Mouse (Mus musculus): Measurements from ENCODE around the gene Bcar1. TPM values are rescaled to one million over a fixed set of nuclear protein-coding genes. Genes with fewer than 3 reads are reported as not detected.

Gene Bcar1
- 29.5 and 30.9 TPM in 2 replicates for polyA plus RNA-seq (2012; rRNA removed)

GRCm38 (mm10) chr8:111743792-111744696 is at the start of gene Bcar1:
Bcar1 (minus strand) TSS chr8:111743809.
- TF ChIP-seq POLR2A (IDR thresholded peaks at IDR 0.05; ENCODE audit: control insufficient read depth, low read depth, low read length) (peak; percentile 19; the same call in 1 of the 2 replicates), CTCF (IDR thresholded peaks at IDR 0.05; ENCODE audit: control insufficient read depth, insufficient read depth, insufficient replicate concordance, low read depth, low read length) (no peak)
- no peaks in the 10 kb centered on the region for H3K36me3 ChIP-seq (ENCODE audit: control insufficient read depth, insufficient read depth, low read length)
- peak within 1 kb of the TSS; percentile 88 for H3K4me3 ChIP-seq (ENCODE audit: control insufficient read depth, low read depth, low read length)
- H3K27ac ChIP-seq (ENCODE audit: control insufficient read depth, insufficient read depth, low read depth, low read length) = peak within 1 kb of the TSS; percentile 60; the same call in 1 of the 2 replicates
- peaks cover 43% of the 10 kb centered on the region for H3K4me1 ChIP-seq (ENCODE audit: control insufficient read depth, insufficient read depth, low read length)
- H3K27me3 ChIP-seq (ENCODE audit: control insufficient read depth, insufficient read depth, low read length) = no peaks in the 10 kb centered on the region

- Histone ChIP-seq H3K4me1 (ENCODE audit: control insufficient read depth, insufficient read depth, low read length) (peaks cover under 1% of the 10 kb centered on the region), H3K36me3 (ENCODE audit: control insufficient read depth, insufficient read depth, low read length) (no peaks in the 10 kb centered on the region), H3K27me3 (ENCODE audit: control insufficient read depth, insufficient read depth, low read length) (no peaks in the 10 kb centered on the region), H3K4me3 (ENCODE audit: control insufficient read depth, low read depth, low read length) (no peak overlapping the region), H3K27ac (ENCODE audit: control insufficient read depth, insufficient read depth, low read depth, low read length) (no peak overlapping the region)
- no peak for TF ChIP-seq POLR2A (IDR thresholded peaks at IDR 0.05; ENCODE audit: control insufficient read depth, low read depth, low read length)
Measured at GRCm38 (mm10) chr8:111789639-111790038, 46.0 kb upstream of the Bcar1 start.

DNA sequence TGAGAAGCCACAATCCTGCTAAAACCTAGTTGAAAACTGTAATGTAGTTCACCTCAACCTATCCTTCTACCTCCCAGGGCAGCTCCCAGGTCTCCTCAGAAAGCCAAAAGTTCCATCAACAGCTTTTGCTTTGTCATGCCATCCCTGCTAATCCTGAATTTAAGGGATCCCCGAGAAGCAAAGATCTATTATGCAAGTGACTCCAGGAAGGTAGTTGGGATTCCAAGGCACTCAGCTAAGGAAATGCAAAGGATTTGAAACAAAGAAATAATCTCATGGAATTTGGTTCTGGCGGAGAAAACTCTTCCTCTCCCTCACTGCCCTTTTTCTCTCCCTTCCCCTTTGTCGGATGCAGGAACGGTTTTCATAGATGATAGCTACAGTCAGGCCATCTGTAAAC is 45.6 kb upstream of the Bcar1 start:
- no peaks in the 10 kb centered on the region for H3K27me3 ChIP-seq (ENCODE audit: control insufficient read depth, insufficient read depth, low read length)
- no peak overlapping the region for H3K27ac ChIP-seq (ENCODE audit: control insufficient read depth, insufficient read depth, low read depth, low read length)
- no peak overlapping the region for H3K4me3 ChIP-seq (ENCODE audit: control insufficient read depth, low read depth, low read length)
- no peak for TF ChIP-seq CTCF (IDR thresholded peaks at IDR 0.05; ENCODE audit: control insufficient read depth, insufficient read depth, insufficient replicate concordance, low read depth, low read length)
- TF ChIP-seq POLR2A (IDR thresholded peaks at IDR 0.05; ENCODE audit: control insufficient read depth, low read depth, low read length) = no peak
- H3K36me3 ChIP-seq (ENCODE audit: control insufficient read depth, insufficient read depth, low read length) = no peaks in the 10 kb centered on the region
- H3K4me1 ChIP-seq (ENCODE audit: control insufficient read depth, insufficient read depth, low read length) = no peaks in the 10 kb centered on the region

GRCm38 (mm10) chr8:111788497-111788896 is 44.9 kb upstream of the Bcar1 start:
- no peak for TF ChIP-seq CTCF (IDR thresholded peaks at IDR 0.05; ENCODE audit: control insufficient read depth, insufficient read depth, insufficient replicate concordance, low read depth, low read length)
- no peak for TF ChIP-seq POLR2A (IDR thresholded peaks at IDR 0.05; ENCODE audit: control insufficient read depth, low read depth, low read length)
- no peaks in the 10 kb centered on the region for H3K4me1 ChIP-seq (ENCODE audit: control insufficient read depth, insufficient read depth, low read length)
- no peaks in the 10 kb centered on the region for H3K27me3 ChIP-seq (ENCODE audit: control insufficient read depth, insufficient read depth, low read length)
- H3K36me3 ChIP-seq (ENCODE audit: control insufficient read depth, insufficient read depth, low read length) = no peaks in the 10 kb centered on the region
- H3K4me3 ChIP-seq (ENCODE audit: control insufficient read depth, low read depth, low read length) = no peak overlapping the region
- no peak overlapping the region for H3K27ac ChIP-seq (ENCODE audit: control insufficient read depth, insufficient read depth, low read depth, low read length)

GRCm38 (mm10) chr8:111788085-111788484 is 44.5 kb upstream of the Bcar1 start:
- H3K27me3 ChIP-seq (ENCODE audit: control insufficient read depth, insufficient read depth, low read length) = no peaks in the 10 kb centered on the region
- TF ChIP-seq POLR2A (IDR thresholded peaks at IDR 0.05; ENCODE audit: control insufficient read depth, low read depth, low read length) (no peak), CTCF (IDR thresholded peaks at IDR 0.05; ENCODE audit: control insufficient read depth, insufficient read depth, insufficient replicate concordance, low read depth, low read length) (no peak)
- H3K4me1 ChIP-seq (ENCODE audit: control insufficient read depth, insufficient read depth, low read length) = no peaks in the 10 kb centered on the region
- no peak overlapping the region for H3K4me3 ChIP-seq (ENCODE audit: control insufficient read depth, low read depth, low read length)
- H3K27ac ChIP-seq (ENCODE audit: control insufficient read depth, insufficient read depth, low read depth, low read length) = no peak overlapping the region
- H3K36me3 ChIP-seq (ENCODE audit: control insufficient read depth, insufficient read depth, low read length) = no peaks in the 10 kb centered on the region

DNA sequence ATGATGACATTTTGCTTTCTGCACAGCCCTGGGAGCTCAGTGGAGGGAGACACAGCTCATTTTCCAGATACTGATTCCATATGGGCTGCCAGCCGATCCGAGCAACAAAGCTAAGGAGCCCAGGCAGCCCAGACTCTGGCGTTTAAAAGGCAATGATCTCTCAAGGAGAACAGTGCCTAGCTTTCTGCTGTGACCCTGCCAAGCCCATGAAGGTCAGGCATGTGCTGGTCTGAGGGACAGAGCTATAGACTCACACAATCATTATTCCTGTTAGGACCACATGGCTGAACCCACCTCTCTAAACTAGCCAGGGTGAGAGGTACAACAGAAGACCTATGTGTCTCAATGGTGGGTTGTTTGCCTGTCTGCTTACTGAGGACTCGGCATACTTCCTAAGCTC is 44.1 kb upstream of the Bcar1 start:
- Histone ChIP-seq H3K36me3 (ENCODE audit: control insufficient read depth, insufficient read depth, low read length) (no peaks in the 10 kb centered on the region), H3K4me1 (ENCODE audit: control insufficient read depth, insufficient read depth, low read length) (no peaks in the 10 kb centered on the region), H3K4me3 (ENCODE audit: control insufficient read depth, low read depth, low read length) (no peak overlapping the region), H3K27ac (ENCODE audit: control insufficient read depth, insufficient read depth, low read depth, low read length) (no peak overlapping the region), H3K27me3 (ENCODE audit: control insufficient read depth, insufficient read depth, low read length) (no peaks in the 10 kb centered on the region)
- TF ChIP-seq CTCF (IDR thresholded peaks at IDR 0.05; ENCODE audit: control insufficient read depth, insufficient read depth, insufficient replicate concordance, low read depth, low read length) = no peak

- no peaks in the 10 kb centered on the region for H3K27me3 ChIP-seq (ENCODE audit: control insufficient read depth, insufficient read depth, low read length)
- no peaks in the 10 kb centered on the region for H3K36me3 ChIP-seq (ENCODE audit: control insufficient read depth, insufficient read depth, low read length)
- TF ChIP-seq POLR2A (IDR thresholded peaks at IDR 0.05; ENCODE audit: control insufficient read depth, low read depth, low read length) = no peak
- TF ChIP-seq CTCF (IDR thresholded peaks at IDR 0.05; ENCODE audit: control insufficient read depth, insufficient read depth, insufficient replicate concordance, low read depth, low read length) = no peak
- no peaks in the 10 kb centered on the region for H3K4me1 ChIP-seq (ENCODE audit: control insufficient read depth, insufficient read depth, low read length)
- no peak overlapping the region for H3K4me3 ChIP-seq (ENCODE audit: control insufficient read depth, low read depth, low read length)
- H3K27ac ChIP-seq (ENCODE audit: control insufficient read depth, insufficient read depth, low read depth, low read length) = no peak overlapping the region
Measured at GRCm38 (mm10) chr8:111786701-111787588, 43.3 kb upstream of the Bcar1 start.

Data from testis, adult 2 months (tissue).